Mouse (Mus musculus): ENCODE measurements around the gene Morn3.

Gene Morn3

DNA sequence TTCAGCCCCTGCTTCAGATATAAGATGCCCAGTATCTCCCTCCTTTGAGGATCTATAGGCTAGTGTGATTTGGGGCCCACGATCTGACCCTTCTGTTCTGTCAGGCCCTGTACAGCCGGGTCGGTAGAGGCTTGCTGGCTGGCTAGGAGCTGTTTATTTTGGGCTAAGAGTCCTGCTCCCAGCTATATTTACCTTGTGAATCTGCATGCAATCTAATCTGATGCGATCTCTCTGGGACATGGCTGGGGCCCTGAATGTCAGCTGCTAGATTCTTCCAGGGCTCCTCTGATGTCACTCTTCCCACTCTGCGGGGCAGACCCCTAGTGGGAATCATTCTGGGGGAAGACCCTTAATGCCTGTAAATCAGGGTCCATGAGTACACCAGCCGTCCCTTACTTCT, 22.5 kb downstream of the Morn3 start:
- no peak for DNase-seq (ENCODE audit: low spot score)

DNA sequence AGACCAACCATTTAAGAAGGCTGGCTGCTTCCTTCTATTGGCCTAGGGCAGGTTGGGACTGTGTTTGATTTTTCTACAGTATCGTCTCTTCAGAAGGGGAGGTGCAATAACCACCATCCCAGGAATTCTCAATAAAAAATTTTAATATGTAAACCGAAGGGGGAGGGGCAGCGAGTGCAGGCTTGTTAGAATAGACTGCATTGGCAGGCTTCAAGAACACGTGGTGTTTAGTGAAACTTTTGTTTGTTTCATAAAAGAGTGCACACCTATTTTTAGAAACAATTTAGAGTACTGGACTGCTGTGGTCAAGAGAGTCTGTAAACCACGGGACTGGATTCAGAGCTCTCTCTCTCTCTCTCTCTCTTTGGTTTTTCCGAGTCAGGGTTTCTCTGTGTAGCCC, 23.8 kb downstream of the Morn3 start:
- no peak for DNase-seq (ENCODE audit: low spot score)

DNA sequence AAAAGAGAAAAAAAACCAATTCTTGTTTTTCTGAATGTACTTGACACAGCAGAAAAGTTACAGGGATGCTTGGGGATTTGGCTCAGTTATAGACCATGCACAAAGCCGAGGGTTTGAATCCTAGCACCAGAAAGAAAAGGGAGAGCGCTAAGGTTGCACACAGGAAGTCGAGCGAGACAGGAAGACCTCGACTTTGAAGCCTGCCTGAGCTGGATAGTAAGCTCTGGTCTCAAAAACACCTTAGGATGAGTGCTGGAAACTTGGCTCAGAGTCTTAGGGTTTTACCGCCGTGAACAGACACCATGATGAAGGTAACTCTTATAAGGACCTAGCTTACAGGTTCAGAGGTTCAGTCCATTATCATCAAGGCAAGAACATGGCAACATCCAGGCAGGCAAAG, 25.4 kb downstream of the Morn3 start:
- DNase-seq (ENCODE audit: low spot score), result no peak

DNA sequence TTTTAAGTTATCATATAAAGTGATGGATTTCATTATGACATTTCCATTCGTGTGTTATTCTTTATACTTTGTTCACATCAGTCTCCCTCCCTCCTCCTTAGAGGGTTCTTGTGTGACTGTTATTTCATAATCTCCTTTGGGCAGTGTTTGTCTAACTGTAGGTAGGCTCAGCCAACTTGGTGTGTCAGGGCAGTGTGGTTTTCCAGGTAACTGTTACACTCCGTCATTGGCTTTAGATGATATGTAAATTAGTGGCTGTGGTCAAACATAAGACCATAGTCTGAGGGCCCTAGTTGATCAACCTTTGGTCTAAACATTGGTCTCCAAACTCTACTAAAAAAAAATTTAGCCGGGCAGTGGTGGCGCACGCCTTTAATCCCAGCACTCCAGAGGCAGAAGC, 26.4 kb downstream of the Morn3 start:
- no peak for DNase-seq (ENCODE audit: low spot score)

DNA sequence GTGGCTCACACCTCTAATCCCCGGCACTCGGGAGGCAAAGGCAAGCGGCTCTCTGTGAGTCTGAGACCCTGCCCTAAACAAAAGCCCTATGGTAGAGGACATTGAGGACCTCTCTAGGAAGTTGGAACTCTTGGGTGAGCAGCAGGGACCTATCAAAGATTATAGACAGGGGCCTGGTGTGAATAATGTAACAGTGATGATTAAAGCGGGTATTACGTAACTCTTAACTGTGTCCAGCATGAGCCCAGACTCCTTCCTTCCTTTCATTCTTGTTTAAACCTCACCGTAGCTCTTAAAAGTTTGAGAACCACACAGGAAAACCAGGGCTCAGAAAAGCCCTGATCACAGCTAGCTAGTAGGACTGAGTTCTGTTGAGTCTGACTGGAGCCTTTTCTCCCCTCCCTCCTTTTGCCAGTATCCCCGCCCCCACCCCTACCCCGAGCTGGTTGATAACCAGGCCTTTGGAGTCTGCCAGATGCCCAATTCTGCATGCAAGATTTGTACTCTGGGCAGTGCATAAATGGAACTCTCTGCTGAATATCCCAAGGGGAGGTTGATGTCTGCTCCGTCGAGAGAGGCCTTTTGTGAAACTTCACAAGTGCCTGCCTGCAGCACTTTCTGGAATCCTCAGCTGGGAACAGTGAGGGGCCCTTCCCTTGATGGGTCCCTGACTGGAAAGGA, 27.3 kb downstream of the Morn3 start:
- DNase-seq (ENCODE audit: low spot score), result no peak

DNA sequence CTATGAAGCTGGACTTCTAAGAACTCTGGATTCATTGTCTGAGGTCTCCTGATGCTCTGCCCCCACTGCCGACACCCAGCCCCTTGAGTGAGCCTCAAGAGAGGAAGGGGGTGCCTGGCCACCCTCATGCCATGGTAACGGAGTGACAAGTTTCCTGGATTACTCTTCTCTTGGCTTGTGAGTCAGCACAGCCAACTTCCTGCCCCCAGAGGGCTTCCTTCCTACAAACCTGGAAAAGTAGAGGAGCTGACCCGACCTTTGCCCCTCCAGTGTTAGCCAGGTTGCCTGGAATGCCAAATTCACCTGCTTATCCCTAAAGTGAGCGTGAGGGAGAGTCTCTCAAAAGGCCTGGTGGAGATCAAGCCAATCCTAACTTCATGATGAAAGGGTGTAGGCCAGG, 29.3 kb downstream of the Morn3 start:
- DNase-seq (ENCODE audit: low spot score), result no peak

DNA sequence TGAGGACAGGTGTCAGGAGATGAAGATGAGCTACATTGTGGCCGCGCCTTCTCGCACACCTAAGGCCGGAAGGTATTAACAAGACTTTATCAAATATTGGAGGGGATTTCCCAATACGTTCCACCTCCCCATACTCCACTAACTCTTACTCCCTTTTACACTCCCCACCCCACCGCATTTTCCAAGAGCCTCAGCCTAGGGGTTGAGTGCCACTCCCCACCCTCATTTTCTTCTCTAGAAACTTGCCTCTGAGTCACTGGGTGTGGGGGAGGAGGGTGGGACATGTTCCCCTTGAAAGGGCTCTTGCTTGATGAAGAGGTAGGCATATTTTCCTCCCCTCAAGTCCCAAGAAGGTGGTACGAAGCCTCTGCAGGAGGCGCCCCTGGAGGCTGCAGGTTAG, 30.9 kb downstream of the Morn3 start:
- no peak for DNase-seq (ENCODE audit: low spot score)

DNA sequence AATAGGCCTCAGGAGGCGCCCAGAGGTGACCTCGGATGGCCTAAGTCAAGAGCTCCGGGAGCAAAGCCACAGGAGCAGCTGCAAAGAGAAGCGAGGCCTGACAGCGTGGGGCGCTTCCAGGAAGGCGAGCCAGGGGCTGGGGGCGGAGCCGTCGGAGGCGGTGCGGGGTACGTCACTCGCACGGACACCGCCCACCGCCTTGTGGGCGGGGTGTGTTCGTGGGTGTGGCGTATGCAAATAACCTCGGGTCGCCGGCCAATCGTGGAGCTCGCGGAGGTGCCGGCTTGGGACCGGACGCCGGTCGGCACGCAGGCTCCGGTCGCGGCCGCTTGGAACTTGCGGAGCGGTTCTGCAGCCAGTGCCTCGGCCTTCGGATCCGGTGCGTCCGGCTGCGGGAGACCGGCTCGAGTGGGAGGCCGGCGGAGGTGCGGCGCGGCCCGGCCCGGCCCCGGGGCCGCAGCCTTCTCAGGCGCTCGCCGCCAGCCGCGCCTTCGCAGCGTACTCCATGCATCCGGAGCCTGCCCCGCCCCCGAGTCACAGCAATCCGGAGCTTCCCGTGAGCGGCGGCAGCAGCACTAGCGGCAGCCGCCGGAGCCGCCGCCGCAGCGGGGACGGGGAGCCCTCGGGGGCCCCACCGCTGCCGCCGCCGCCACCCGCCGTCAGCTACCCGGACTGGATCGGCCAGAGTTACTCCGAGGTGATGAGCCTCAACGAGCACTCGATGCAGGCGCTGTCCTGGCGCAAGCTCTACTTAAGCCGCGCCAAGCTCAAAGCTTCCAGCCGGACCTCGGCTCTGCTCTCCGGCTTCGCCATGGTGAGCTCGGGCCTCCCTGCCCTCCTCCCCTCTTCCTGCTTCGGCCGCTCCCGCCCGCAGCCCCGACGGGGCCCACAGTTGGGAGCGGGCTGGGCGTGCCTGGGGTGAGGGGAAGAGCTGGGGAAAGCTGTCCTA, 31.8 kb downstream of the Morn3 start, which contains the start of gene Orai1:
Gene Orai1 (plus strand): TSS at position 322 of the 949 bp plus-strand sequence.
- DNase-seq (ENCODE audit: low spot score), result peak; percentile 97

DNA sequence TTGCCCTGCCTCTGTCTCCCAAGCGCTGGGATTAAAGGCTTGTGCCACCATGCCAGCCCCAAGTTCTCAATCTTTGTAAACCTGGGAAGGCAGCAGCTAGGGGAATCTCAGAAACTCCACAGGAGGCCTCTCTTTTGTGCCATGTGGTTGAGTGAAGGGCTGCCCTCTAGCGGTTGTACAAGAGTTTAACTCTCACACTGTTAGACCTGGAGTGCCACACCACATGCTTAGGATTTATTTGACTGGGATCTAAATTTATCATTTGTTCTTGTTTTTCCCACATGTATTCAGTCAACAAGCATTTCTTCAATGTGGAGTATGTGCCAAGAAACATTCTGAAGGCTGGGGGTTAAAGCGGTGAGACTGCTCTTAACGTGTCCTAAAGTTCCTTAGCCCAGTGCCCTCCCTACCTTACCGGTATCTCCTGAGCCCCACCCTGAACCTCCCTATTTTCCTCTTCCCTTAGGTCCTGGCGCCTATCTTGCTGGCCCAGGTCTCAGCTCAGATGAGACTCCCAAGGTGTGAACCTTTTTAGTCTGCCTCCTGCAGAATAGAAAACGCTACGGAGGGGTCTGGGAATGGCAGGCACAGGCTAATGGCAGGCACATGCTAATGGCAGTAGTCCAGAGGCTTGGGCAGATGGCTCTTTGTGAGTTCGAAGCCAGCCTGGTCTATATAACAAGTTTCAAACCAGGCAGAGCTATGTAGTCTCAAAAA, 33.1 kb downstream of the Morn3 start:
- DNase-seq (ENCODE audit: low spot score), result peak; percentile 73

DNA sequence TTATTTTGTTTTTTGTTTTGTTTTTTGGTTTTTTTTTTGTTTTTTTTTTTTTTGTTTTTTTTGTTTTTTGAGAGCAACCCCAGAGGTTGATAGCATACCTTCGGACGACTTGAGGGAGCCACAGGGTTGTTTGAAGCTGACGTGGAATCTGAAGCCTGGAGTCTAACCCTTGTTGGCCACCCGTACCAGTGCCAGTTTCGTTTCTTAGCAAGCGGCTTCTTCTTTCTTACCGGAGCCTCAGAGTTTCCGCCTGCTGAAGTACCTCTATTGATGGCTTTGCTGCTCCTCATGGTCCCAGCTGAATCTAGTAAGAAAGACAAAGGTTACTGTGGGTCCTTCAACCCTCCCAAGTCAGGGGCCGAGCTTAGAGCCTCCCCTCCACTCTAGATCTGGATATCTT, 35.1 kb downstream of the Morn3 start:
- no peak for DNase-seq (ENCODE audit: low spot score)

DNA sequence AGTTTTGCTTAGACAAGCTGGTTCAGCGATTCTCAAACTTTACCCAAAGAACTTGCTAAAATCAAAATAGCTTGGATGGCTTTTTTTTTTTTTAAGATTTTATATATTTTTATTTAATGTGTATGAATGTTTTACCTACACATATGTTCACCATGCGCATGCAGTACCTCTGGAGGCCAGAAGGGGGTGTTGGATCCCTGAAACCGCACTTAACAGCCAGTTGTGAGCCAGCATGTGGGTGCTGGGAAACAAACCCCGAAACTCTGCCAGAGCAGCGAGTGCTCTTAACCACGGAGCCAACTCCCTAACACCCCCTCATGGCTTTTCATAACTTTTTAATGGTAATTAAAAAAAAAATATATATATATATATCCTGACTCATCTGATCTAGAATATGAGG, 36.0 kb downstream of the Morn3 start:
- no peak for DNase-seq (ENCODE audit: low spot score)

DNA sequence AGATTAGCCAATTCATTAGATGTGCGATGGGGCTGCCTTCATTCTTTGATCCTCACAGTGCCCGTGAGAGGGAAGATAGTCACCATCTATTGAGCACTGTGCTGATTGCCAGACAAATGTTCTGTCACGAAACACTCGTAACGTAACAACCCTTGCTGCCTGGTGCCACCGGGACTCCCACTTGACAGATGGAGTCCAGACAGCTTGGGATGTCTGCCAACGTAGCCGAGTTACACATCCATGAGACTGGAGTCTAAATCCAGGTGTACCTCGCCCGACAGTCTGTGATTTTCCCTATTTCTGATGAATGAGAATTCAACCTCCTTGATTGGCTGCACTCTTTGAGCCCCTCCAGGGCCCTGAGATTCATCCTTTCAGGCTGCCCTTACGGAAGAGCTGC, 36.9 kb downstream of the Morn3 start:
- no peak for DNase-seq (ENCODE audit: low spot score)

DNA sequence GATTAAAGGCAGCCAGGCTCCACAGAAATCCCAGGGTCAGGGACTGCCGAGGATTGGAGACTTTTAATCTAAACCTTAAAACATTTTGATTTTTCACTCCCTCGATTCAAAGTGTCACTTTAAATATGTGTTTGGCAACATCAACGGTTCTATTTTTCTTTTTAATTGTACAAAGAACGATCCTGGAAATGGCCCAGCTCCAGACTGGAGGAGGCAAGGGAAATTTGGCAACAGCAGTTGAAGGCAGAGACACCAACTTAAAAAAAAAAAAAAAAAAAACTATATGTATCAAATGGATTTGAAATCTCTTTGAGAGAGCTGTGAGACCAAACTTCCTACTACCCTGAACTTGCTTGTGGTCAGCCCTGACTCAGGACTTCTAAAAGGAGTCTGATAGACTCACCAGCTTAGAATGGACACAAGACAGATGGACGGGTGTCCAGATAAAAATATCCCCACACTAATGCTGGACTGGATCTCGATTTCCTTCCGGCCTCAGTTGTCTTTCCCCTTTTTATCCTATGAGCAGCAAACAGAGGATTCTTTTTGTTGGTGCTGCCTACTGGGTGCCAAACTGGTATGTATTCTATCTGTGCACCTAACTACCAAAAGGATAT, 37.8 kb downstream of the Morn3 start:
- no peak for DNase-seq (ENCODE audit: low spot score)

DNA sequence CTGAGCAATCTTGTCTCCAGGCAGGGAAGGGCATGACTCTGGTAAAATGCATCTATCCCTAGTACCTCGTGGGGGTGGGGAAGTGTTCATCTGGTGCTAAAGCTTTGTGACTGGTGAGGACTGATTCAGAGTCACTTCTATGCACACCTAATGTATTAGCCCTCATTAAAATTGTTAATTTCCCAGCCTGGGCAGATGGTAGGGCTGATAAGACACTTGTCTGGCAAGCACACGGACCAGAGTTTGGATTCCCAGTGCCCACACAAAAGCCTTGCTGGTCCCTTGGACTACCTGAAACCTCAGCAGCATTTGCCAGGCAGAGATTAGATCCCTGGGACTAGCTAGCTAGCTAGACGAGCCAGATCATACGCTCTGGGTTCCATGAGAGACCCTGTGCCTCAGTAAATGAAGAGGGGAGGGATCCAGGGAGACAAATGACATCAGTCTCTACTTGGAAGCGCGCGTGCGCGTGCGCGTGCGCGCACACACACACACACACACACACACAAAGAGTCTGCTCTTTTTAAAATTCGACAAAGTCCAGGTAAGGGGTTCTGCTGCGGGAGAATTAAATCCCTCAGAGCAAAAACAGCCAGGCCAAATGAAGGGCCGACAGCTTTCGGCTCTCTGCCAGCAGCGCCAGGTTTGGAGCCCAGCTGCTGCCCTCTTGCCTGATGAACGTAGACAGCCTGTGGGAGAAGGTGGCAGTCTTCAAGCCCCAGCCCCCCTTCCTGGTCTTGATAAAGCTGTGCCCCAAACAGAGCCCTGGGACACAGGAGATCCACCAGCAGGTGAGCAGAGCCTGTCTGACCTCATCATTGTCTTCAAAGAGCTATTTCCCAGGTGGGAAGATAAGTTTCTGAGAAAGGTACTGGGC, 40.9 kb downstream of the Morn3 start:
- no peak for DNase-seq (ENCODE audit: low spot score)

DNA sequence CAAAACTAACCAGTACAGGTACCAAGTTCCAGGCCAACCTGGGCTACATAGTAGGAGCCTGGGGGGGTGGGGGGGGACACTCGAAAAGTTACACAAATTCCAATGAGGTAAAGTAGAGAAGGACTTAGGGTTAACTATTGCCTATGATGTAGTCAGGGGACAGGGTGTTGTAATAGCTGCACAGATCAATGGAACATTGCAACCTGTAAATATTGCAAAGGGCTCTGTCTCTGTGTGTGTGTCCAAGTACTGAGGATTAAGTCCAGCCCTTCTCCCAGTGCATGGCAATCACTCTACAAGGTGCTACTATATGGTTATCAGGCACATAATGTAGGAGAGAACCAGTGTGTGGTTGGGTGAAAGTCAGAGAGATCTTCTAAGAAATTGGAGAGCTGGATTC, 45.9 kb downstream of the Morn3 start:
- no peak for DNase-seq (ENCODE audit: low spot score)

DNA sequence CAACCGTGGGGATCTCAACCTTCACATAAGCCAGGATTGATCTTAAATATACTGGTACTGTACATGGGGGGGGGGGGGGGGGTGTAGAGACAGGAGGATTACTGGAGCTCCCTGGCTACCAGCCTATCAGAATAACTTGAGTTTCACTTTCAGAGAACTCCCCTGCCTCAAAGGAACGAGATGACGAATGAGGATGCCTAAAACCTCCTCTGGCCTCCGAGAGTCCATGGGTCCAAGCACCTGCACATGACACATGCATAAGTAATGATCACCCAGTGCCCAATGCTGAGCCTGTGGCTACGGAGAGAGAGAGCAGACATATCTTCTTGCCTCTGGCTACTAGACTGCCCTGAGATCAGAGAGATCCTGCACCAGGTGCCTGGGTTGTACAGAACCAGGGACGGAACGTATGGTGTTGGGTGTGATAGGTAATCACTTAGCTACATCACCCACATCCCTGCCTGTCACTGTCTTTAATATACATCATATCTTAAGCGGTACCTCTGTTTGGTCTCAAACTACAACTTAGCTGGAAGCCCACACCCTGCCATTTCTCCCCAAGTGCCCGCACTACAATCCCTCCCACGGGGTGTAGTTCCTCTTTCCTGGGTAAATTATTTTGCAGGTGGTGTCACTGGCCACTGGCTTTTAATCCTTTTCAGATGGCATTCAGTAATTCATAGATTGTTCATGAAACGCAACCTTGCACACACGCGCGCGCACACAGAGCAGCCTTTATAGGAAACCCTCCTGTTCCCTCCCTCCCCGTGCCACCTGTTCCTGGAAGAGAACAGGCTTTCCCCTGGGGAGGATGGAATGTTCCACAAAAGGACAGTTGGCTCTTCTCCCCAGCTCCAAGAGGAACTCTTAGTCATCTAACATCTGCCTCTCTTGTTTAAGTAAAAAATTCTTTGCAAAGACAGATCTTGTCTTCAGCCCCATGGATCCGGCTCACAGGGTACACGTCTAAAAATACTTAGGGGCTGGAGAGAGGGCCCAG, 49.3 kb downstream of the Morn3 start:
- no peak for DNase-seq (ENCODE audit: low spot score)

DNA sequence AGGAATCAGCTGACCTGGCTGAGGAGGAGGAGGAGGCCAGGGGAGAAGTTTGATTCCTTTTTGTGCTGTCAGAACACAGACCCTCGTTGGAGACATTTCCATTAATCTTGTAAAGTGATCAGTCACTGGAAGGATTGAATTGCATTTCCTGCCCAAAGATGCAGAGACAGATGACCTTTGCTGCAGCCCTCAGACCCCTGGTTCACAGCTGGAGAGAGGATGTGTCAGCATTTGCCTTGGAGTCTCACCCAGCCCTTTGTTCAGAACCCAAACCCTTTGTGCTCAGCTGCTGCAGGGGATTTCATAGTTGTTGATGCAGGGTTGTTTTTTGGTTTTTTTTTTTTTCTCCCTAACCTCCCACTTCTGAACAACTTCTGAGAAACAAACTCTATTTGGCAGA, 51.9 kb downstream of the Morn3 start:
- no peak for DNase-seq (ENCODE audit: low spot score)

DNA sequence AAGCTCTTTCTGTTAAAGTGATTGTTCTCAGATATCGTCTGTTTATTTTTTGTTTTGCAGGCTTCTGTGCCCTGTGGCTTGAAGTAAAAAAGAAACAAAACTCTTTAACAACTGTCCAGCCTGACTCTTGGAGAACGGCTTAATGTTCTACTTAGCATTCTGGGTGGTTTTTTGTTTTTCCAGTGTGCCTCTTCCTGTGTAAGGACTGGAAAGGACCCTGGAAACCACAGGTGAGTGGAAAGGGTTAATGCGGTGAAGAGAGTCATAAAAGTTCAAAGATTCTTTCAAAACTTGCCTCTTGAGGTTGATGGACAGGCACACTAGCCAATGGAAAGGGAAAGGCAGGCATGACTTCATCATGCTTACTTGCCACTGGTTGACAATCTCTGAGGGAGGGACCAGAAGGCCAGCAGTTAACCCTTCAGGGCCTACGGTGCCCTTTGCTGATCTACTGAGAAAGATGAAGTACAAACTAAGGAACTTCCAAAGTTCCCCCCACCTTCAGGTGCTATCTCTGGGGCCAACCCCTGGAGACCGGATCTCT, 52.4 kb downstream of the Morn3 start:
- peak; percentile 89 for DNase-seq (ENCODE audit: low spot score)

DNA sequence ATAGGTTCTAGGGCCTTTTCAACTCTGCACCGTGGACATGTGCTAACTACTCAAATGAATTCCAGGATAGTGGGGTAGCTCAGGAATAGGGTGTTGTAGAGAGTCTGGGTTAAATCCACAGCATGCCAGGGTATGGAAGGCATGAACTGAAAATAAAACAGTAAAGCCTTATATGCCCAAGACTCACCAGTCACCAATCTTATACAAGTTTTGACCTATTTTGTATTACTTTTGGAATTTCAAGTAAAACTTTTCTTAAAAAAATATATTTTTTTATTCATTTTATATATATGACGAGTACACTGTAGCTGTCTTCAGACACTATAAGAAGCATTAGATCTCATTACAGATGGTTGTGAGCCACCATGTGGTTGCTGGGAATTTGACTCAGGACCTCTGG, 53.0 kb downstream of the Morn3 start:
- DNase-seq (ENCODE audit: low spot score), result no peak
